Mouse (Mus musculus) fibroblast of lung, adult 2 months (primary cell): ENCODE measurements around the gene Tmcc1.

Experiments
- DNase-seq: peaks from one replicate; pipeline ENCODE4 v3.0.0-alpha.2; 2011; ENCODE audit warnings: low read depth

Tmcc1 gene

GRCm38 (mm10) chr6:116014111-116014510, 179.2 kb downstream of the Tmcc1 start:
- DNase-seq = no peak

DNA sequence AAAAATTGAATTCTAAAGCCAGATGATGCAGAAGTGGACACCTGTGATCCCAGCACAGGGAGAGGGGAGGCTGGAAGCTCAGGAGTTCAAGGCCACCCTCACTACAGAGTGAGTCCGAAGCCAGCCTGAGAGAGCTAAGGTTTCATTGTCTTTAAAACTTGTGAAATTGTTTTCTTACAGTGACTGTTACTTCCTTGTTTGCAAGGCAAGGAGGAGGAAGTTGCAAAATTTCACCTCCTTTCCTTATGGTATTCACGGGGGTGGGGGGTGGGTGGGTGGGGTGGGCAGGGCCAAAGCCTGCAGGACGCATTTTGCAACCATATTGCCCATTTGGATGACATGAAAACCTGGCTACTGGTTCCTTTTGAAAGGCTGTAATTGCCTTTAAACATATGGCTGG, 179.6 kb downstream of the Tmcc1 start:
- DNase-seq = no peak

DNA sequence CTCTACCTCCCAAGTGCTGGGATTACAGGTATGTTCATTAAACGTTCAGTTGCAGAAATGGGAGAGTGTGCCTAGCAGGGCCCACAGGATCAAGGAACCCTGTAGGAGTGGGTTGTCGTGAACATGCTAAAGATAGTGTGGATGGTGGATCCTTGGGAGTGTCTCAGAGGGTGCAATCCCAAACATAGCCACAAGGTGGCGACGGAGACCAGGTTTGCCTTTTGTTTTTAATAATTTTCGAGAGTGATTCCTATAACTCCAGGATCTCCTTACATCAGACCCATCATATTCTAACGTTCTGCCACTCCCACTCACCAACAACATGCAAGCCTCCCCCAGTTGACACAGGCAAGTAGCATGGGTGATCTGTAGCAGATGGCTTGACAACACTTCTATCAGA, 182.7 kb downstream of the Tmcc1 start:
- DNase-seq = peak; percentile 54

DNA sequence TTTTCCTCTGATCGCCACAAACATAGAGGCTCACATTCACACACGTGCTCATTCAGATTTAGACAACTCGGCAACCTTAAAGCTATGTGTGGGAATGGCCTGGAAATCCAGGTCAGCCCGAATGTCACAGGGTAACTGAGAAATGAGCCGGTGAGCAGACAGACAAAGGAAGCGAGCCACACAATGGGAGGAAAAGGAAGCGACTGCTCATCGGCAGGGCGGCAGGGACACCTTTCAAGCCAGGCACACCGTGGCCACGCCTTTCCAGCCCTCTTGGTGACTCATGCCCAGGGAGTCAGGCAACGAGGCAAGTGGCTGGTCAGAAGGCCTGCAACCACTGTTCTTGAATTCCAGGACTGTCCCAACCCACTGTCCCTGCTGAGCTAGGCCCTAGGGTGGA, 183.9 kb downstream of the Tmcc1 start:
- no peak for DNase-seq

GRCm38 (mm10) chr6:116007561-116008173, 185.6 kb downstream of the Tmcc1 start:
- DNase-seq = no peak

DNA sequence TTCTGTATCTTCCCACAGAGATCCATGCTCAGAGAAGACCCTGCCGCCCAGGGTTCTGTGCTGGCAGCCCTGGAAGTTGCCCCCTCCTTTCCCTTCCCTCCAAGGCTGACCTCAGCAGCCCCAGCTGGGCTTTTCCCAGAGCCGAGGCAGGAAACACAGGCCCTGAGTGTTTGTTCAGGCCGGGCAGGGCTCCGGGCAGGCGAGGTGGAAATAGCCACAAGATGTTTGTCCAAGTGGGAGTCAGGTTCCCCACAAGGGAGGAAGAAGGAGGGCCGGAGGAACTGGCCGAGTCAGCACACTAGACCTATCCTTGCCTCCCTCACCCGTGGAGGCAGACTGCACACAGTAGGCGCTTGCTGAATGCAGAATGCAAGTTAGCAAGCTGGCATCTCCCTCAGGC, 186.6 kb downstream of the Tmcc1 start:
- DNase-seq = peak; percentile 44

DNA sequence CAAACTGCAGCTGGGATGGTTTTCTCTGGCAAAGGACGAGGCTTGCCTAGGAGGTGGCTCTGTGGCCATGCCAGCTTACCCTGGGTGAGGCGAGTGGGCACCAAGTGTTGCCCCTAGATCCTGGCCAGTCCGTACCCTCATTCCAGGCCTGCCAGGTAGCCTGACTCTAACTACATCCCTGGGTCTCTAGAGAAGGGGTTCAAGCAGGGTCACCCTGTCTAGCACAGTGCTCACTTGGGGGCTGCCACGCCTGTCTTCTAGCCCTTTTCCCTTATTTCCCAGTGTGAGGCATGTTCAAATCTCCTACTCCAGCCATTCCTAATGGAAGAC, 187.4 kb downstream of the Tmcc1 start:
- no peak for DNase-seq

DNA sequence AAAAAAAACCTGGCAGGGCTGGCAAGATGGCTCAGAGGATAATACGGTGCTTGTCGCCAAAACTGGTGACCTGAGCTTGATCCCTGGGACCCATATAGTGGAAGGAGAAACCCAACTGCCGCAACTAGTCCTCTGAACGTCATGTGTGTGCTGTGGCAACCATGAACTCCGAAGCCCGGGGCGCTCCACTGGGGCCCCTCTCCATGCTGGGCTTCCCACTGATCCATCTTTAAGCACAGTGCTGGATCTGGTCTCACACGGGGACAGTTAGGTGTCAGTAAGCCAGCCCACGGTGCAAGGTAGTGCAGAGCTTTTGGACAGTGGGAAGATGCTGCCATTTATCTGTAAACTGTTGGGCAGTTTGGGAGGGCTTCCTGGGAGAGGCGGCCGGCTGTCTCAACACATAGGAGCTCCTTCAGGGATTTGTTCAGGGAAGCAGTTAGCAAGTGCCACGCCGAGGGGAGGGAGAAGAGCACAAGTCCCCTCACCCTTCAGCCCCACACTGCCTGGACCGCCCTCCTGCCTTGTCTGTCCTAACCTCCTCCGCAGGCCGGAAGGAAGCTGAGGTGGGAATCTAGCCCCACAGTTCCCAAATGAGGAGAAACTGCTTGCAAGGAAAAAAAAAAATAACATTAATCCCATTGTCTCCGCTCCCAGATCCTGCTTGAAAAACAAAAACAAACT, 187.9 kb downstream of the Tmcc1 start:
- DNase-seq = no peak

DNA sequence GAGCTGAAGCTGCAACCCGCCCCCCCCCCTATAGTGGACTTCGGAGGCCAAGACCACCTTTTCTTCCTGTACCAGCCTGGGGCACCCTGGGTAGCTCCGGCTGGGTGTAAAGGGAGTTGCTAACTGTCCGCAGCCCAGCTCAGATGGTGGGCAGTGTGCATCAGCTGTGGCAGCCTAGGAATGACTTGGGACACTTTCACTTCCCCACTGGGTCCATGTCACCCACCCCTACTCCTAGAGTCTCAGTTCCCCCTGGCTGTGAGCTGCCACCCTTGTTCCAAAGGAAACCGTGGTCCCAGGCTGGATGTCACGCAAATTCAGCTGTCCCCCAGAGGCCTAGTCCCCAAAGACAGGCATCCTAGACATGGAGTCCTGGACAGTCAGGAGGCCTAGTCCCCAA, 188.6 kb downstream of the Tmcc1 start:
- no peak for DNase-seq

DNA sequence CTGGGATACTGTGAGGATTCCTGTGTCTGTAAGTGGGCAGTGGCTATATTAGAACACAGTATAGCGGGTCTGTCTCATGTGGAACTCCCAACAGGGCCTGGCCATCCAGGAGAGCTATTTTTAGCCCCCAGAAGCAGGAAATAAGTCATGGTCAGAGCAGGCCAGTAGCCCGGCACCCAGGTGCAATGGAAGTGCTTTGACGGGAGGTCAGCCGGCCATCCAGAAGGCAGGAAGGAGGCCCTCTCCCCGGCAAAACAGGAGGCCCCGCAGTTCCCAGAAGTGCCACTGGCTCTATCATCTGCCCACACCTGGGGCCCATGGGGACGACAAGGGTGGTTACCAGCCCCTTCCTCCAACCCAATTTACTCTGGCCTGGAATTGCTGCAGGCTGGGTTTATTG, 189.2 kb downstream of the Tmcc1 start:
- DNase-seq = no peak

DNA sequence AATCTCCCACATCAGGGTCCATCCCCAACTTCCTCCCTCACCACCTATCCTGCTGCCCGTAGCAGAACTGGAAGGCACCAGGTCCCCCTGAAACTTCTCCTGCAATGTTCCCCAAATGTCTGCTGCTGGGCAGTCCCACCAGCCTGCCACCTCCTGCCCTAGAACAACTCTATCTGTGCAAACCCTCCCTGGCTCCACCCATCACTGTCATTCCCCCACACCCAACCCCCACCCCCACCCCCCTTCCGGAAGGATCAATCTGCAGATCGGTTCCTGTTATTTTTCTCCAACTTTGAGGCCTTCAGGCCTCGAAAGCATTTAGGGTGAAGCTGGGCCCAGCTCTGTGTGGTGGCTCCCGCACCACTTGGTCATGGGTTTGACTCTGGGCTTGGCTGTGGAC, 189.8 kb downstream of the Tmcc1 start:
- DNase-seq = no peak

GRCm38 (mm10) chr6:116002311-116003104, 190.8 kb downstream of the Tmcc1 start:
- DNase-seq = no peak

DNA sequence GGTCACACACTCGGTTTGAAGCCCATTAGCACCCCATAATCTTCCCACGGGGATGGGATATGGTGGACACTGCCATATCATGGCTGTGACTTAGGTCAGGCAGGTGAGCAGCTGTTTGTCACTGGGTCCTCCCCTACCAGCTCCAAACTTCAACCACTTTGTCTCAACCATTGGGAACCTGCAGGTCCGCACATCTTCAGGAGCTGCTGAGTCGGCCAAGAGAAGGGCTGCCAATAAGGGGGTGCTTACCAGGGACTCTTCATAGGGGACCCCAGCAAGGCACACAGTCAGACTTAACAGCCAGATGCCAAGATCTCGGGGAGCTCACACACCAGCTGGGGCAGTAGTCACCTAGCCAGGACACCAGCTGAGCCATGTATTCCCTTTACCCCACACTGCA, 192.4 kb downstream of the Tmcc1 start:
- no peak for DNase-seq

DNA sequence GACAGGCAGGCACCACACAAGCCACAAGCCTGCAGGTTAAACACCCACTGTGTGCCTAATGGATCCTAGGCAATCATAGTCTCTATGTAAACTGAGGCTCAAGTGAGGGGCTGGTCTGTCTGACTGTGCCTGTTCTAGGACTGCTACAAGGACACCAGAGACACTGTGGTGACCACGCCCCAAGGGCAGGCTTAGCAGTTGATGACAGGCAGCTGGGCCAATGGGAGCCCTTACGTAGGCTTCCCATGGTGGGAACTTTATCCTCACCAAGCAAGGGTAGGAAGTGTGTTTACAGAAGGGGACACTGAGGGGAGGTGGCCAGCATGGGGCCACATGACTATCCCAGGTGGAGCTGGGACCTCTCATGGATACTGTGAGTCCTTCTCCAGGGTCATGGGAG, 194.1 kb downstream of the Tmcc1 start:
- DNase-seq = no peak

DNA sequence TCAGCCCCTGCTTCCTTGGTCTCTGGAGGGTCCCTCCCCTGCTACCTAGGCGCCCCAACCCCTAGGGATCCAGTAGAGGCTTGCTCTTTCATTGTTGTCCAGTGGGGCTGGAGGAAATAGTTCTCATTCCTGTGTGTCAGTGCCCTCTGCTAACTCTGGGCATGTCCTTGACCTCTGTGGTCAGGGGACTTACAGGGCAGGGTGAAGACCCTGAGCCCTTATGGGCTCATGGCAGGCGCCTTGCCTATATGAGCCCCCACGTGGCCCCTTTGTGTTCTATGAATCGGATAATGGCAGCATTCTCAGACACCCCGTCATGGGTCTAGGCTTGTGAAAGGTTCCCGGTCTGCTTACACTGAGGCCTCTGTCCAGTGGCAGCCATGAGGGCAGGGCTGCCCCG, 194.5 kb downstream of the Tmcc1 start:
- no peak for DNase-seq

GRCm38 (mm10) chr6:115997726-115998311, 195.5 kb downstream of the Tmcc1 start:
- no peak for DNase-seq

DNA sequence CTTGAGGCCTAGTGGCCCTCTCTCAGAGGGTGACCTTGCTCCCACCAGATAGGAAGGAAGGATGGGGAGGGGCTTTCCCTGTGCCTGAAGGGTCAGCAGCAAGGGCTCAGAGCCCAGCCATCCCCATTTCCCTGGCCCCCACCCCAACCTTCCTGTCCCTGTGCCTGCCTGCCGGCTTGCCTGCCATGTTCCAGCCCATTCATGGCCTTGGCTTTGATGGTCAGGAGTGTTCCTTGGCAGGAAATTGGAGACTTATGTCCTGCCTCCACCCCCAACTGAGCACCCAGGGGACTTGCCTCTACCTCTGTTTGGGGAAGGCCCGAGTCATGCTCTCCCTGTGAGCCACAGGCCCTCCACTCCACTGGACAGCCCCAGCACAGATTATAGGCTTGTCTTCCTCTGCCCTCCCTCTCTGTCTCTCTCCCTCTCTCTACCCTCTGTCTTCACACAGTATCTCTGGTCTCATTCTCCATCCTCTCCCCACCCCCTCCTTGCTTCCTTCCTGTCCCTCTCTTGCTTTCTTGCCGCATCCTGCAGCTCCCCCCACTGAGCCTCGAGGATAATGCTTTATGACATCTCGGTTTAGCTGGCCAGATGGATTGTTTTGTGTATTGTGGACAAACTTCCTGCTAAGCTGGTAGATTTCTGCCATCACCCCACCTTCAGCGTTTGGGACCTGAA, 197.0 kb downstream of the Tmcc1 start:
- no peak for DNase-seq

DNA sequence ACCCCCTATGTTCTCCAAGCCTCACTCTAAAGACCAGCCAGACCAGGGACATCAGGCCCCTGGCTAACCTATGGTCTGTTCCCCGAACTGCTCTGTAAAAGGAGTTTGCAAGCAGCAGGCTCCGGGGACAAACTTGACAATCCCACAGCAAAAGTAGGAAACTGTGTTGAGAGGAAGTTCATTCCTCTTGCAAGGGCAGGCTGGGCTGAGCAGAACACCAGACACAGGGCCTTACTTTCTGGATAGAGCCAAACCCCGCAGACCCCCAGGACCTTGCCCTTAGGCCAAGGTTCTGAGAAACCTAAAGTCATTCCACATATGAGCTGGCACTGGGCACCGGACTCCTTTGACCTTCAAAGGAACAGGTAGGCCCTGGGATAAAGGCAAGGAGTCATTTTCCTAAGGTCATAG, 197.8 kb downstream of the Tmcc1 start:
- no peak for DNase-seq

DNA sequence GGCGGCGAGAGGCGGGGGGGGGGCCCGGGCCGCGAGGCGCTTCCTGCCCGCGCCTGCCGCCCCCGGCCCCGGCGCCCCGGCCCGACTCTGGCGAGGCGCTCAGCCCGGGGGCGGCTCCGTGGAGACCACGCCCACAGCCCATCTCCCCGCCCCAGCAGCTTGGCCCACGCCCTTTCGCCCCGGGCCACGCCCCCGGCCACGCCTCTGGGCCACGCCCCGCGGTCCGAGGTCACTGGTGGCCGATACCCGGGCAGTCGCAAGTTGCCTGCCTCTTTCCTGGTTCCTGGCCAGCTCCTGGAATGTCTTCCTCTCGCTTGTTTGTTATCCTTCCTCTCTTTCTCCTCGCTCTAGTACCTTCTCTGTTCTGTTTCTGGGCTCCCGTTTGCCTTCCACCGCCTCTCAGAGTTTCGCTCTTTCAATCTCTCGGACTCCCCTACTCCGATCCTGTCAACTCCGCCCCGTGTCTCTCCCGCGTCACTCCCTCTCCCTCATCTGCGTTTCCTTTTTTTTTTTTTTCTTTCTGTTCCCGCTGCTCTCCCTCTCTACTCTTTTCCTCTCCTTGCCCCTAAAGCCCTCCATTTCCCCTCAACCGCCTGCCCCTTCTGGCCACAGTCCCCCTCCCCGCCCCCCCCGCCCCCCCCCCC, 198.3 kb downstream of the Tmcc1 start, which contains the start of gene Plxnd1:
Gene Plxnd1 (minus strand): TSS at position 129 of the 644 bp plus-strand sequence.
- DNase-seq = peak; percentile 69

DNA sequence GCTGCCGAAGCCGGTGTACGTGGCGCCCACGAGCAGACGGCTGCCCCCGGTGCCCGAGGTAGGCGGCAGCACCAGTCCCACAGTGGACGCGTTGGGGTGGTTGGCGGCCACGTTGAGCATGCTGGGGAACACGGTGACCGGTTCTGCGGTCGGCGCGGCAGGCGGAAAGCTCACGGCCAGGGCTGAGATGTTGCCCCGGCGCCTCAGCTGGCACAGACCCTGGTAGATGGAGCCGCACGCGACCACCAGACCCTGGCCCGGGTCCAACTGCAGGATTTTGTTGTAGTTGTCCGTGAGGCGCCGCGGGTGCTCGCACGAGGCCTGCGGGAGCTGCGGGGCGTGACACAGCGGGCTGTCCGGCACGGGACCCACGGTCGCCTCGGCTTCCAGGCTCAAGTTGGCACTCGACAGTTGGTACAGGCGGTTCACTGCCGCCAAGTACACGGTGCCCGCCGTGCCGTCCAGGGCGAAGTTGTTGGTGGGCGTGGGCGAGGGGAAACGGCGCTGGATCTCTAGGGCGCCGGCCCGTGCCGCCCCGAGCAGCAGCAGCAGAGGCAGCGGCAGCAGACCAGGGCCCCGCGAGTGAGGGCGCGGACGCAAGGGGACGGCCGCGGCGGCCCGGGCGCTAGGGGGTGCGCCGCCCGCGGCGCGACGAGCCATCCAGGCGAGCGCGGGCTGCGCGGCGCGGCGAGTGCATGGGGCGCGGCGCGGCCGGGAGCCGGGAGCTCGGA, 199.0 kb downstream of the Tmcc1 start:
- no peak for DNase-seq

DNA sequence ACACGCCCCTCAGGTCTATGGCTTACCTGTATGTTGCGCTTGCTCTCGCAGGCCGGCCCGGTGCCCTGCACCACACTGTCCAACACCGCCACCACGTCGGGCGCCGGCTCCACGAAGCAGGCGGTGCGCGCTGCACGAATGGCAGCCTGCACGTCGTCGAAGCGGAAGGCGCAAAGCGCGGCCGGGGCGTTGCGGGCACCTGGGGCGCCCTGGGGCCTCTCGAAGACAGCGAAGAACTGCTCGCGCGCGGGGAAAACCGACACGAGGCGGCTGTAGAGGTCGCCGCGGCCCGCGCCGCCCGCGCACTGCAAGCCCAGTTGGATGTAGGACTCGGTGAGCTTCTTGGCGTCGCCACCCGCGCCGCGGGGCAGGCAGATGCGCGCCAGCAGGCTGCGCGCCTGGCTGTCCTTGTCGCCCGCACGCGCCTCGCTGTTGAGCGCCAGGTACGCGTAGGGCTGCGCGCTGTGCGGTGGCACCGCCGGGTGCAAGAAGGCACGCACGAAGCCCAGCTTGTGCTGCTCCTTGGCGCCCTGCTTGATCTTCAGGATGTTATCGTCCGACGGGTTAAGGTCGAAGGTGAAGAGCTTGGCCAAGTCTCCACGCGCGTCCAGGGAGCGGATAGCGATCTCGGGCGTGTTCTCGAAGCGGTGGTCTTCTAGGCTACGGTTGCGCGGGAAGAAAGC, 199.7 kb downstream of the Tmcc1 start:
- no peak for DNase-seq
